Mouse (Mus musculus): ENCODE results near the gene Decr2. TPM values are rescaled to one million over a fixed set of nuclear protein-coding genes. Genes with fewer than 3 reads are reported as not detected.

Gene Decr2
- polyA plus RNA-seq, 1 experiment from 2014 or later, result 36.9 TPM

Other genes with a start within 250 kb of the Decr2 start
- gene Gm20683, start 248.6 kb downstream of the Decr2 start, polyA plus RNA-seq (2015; fragmentation: Nextera tagmentation; extraction: Ambion mirVana), result 1.7 and 3.0 TPM in 2 replicates
- 24.2 and 26.1 TPM in 2 replicates for gene Rhot2, start 245.5 kb downstream of the Decr2 start, polyA plus RNA-seq (2015; fragmentation: Nextera tagmentation; extraction: Ambion mirVana)
- 12.1 and 18.5 TPM in 2 replicates for gene Wdr90, start 228.8 kb downstream of the Decr2 start, polyA plus RNA-seq (2015; fragmentation: Nextera tagmentation; extraction: Ambion mirVana)
- 176 and 203 TPM in 2 replicates for gene Mcrip2, start 221.6 kb downstream of the Decr2 start, polyA plus RNA-seq (2015; fragmentation: Nextera tagmentation; extraction: Ambion mirVana)
- 29.3 and 35.1 TPM in 2 replicates for gene Mettl26, start 215.3 kb downstream of the Decr2 start, polyA plus RNA-seq (2015; fragmentation: Nextera tagmentation; extraction: Ambion mirVana)
- gene Wfikkn1, start 209.5 kb downstream of the Decr2 start, polyA plus RNA-seq (2015; fragmentation: Nextera tagmentation; extraction: Ambion mirVana), result 0.24 and 0.28 TPM in 2 replicates
- gene Rab40c, start 170.6 kb downstream of the Decr2 start, polyA plus RNA-seq (2015; fragmentation: Nextera tagmentation; extraction: Ambion mirVana), result 12.1 and 18.0 TPM in 2 replicates
- 52.9 and 63.0 TPM in 2 replicates for gene Pigq, start 145.4 kb downstream of the Decr2 start, polyA plus RNA-seq (2015; fragmentation: Nextera tagmentation; extraction: Ambion mirVana)
- 0.08 and 0.16 TPM in 2 replicates for gene Nhlrc4, start 145.4 kb downstream of the Decr2 start, polyA plus RNA-seq (2015; fragmentation: Nextera tagmentation; extraction: Ambion mirVana)
- 0.05 TPM in 1 of 2 replicates, not detected in the other for gene A930017K11Rik, start 137.8 kb downstream of the Decr2 start, polyA plus RNA-seq (2015; fragmentation: Nextera tagmentation; extraction: Ambion mirVana)
- 9.3 and 13.5 TPM in 2 replicates for gene Capn15, start 104.5 kb downstream of the Decr2 start, polyA plus RNA-seq (2015; fragmentation: Nextera tagmentation; extraction: Ambion mirVana)
- gene Rab11fip3, start 20.8 kb downstream of the Decr2 start, polyA plus RNA-seq (2015; fragmentation: Nextera tagmentation; extraction: Ambion mirVana), result 10.2 and 12.8 TPM in 2 replicates
- 48.8 and 61.8 TPM in 2 replicates for gene Nme4, start 5.3 kb upstream of the Decr2 start, polyA plus RNA-seq (2015; fragmentation: Nextera tagmentation; extraction: Ambion mirVana)
- 0.77 and 1.3 TPM in 2 replicates for gene Tmem8, start 23.0 kb upstream of the Decr2 start, polyA plus RNA-seq (2015; fragmentation: Nextera tagmentation; extraction: Ambion mirVana)
- gene Mrpl28, start 33.2 kb upstream of the Decr2 start, polyA plus RNA-seq (2015; fragmentation: Nextera tagmentation; extraction: Ambion mirVana), result 195 and 202 TPM in 2 replicates
- gene Axin1, start 48.4 kb upstream of the Decr2 start, polyA plus RNA-seq (2015; fragmentation: Nextera tagmentation; extraction: Ambion mirVana), result 8.8 and 12.5 TPM in 2 replicates
- gene Pdia2, start 108.8 kb upstream of the Decr2 start, polyA plus RNA-seq (2015; fragmentation: Nextera tagmentation; extraction: Ambion mirVana), result 0.25 and 0.76 TPM in 2 replicates
- 4.5 and 5.7 TPM in 2 replicates for gene Rgs11, start 112.6 kb upstream of the Decr2 start, polyA plus RNA-seq (2015; fragmentation: Nextera tagmentation; extraction: Ambion mirVana)
- gene Arhgdig, start 117.4 kb upstream of the Decr2 start, polyA plus RNA-seq (2015; fragmentation: Nextera tagmentation; extraction: Ambion mirVana), result 3.7 and 6.0 TPM in 2 replicates
- 44.3 and 47.5 TPM in 2 replicates for gene Fam234a, start 153.9 kb upstream of the Decr2 start, polyA plus RNA-seq (2015; fragmentation: Nextera tagmentation; extraction: Ambion mirVana)
- gene Luc7l, start 162.6 kb upstream of the Decr2 start, polyA plus RNA-seq (2015; fragmentation: Nextera tagmentation; extraction: Ambion mirVana), result 53.4 and 55.3 TPM in 2 replicates